Mouse (Mus musculus) kidney, adult 2 months (tissue): ENCODE results near the gene Trank1.

ENCODE experiments used
- CTCF ChIP-seq: fragments of 200-500 bp; conservative IDR thresholded peaks from 2 replicates; pipeline ENCODE4 v1.5.1; 2011; ENCODE audit warnings: low read depth, mild to moderate bottlenecking, control low read depth, low read length, moderate library complexity, mixed read lengths; ENCODE audit not compliant: insufficient read depth, insufficient read length
- POLR2A ChIP-seq: fragments of 200-500 bp; IDR thresholded peaks from one replicate; pipeline ENCODE4 v1.6.1; 2011; ENCODE audit warnings: low read depth, low read length, control low read depth

DNA sequence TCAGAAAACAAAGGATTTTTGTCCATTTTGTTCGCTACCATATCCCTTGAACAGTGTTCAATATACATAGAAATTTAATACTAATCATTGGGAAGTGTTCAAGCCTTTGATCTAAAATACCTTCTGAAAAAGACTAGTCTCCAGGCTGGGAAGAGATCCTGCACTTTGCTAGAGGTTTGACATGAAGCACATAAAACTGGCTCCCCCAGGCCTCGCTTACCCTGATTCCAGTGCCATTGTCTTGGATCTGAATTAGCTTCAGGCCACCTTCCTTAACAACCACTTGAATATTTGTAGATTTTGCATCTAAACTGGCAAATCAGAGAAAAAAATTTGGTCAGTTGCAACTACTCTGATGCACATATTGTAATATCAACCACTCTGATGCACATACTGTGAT is 43.5 kb upstream of the Trank1 start:
- TF ChIP-seq CTCF: no peak
- no peak for TF ChIP-seq POLR2A
